Mouse (Mus musculus): ENCODE results near the gene Vcl. TPM values are rescaled to one million over a fixed set of nuclear protein-coding genes. Genes with fewer than 3 reads are reported as not detected.

Vcl gene
- total RNA-seq, 2 experiments from 2014 or later: 20.5 to 26.3 TPM

- peak; percentile 7 to 30 for DNase-seq (ENCODE audit: low spot score in 2 of 2)
- intact Hi-C loops (cut with DNase I): loop anchor here (2.0 to 5.0 kb wide), 2 partner anchors 101 to 190 kb away; no protein-coding TSS in a partner anchor
Observed at GRCm38 (mm10) chr14:20993067-20993691, 64.0 kb downstream of the Vcl start.

GRCm38 (mm10) chr14:20994475-20994874 is 65.3 kb downstream of the Vcl start:
- intact Hi-C loops (cut with DNase I): loop anchor here (5.0 kb wide), 1 partner anchor 102 kb away; no protein-coding TSS in a partner anchor
- no peak for DNase-seq (ENCODE audit: low spot score in 2 of 2)

GRCm38 (mm10) chr14:20995497-20995896 is 66.3 kb downstream of the Vcl start:
- no peak for DNase-seq (ENCODE audit: low spot score in 2 of 2)
- intact Hi-C loops (cut with DNase I): no loop called here

GRCm38 (mm10) chr14:20996361-20996760 is 67.2 kb downstream of the Vcl start:
- intact Hi-C loops (cut with DNase I): no loop called here
- no peak for DNase-seq (ENCODE audit: low spot score in 2 of 2)

GRCm38 (mm10) chr14:20997548-20997947 is 68.3 kb downstream of the Vcl start:
- DNase-seq (ENCODE audit: low spot score in 2 of 2): no peak

DNA sequence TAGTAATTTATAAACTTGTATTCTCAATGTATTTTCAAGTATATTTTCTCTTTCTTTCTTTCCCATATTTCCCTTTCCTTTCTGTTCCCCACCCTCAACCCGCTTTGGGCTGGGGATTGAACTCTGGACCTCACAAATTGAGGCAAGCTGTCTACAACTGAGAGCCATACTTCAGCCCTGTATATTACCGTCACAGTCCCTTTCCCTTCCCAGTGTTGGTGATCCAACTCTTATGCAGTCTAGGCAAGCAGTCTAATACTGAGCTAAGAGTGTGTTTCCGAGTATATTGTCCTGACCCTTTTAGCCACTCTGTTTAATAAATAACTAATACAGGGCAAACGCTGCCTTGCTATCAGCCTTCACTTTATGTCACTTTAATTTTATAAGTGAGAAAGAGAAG is 70.4 kb downstream of the Vcl start:
- intact Hi-C loops (cut with DNase I): no loop called here
- DNase-seq (ENCODE audit: low spot score in 2 of 2): no peak

More at GRCm38 (mm10) chr14:20997548-20997947, 68.3 kb downstream of the Vcl start:
- intact Hi-C loops (cut with DNase I): no loop called here

DNA sequence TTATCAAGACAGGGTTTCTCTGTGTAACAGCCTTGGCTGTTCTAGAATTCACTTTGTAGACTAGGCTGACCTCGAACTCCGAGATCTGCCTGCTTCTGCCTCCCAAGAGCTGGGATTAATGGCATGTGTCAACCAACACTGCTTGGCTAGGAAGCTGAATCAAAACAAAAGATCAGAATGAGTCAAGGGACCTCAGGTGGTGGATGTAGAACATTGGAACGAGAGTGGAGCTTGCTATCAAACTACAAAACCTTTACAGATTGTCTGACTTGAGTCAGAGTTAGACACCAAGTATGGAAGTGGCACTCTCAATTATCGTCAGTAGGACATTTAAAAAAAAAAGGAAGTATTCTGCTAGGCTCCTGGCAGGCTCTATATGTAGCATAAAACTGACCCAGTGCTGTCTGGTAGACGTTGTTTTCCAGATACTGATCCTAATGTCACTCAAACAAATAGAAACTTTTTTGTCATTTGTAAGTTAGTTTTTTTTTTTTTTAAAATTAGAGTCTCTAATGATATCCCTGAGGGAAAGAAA is 84.7 kb downstream of the Vcl start:
- no peak for DNase-seq (ENCODE audit: low spot score in 2 of 2)
- intact Hi-C loops (cut with DNase I): loop anchor here (10.0 kb wide), 1 partner anchor 249 kb away; no protein-coding TSS in a partner anchor

DNA sequence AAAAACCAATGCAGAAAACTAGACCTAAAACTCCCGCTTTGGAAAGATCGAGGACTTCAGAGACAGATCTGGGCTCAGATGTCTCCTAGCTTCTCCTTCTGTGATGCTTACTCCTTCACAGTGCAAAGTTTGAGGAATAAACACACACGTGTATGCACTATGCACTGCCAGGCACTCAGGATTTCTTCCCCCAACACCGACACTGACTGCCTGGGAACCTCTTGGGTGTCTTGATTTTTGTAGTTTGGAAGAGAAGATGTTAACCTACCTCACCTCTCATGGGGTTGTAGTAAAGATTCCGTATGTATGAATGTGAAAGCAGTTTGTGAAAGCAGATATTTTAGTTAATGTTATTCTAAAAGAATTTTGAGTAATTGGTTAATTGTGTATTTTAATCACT is 88.7 kb downstream of the Vcl start:
- DNase-seq (ENCODE audit: low spot score in 2 of 2): no peak
- intact Hi-C loops (cut with DNase I): loop anchor here (10.0 kb wide), 1 partner anchor 253 kb away; no protein-coding TSS in a partner anchor

GRCm38 (mm10) chr14:21018977-21019376 is 89.8 kb downstream of the Vcl start:
- intact Hi-C loops (cut with DNase I): loop anchor here (10.0 kb wide), 1 partner anchor 254 kb away; no protein-coding TSS in a partner anchor
- no peak for DNase-seq (ENCODE audit: low spot score in 2 of 2)

DNA sequence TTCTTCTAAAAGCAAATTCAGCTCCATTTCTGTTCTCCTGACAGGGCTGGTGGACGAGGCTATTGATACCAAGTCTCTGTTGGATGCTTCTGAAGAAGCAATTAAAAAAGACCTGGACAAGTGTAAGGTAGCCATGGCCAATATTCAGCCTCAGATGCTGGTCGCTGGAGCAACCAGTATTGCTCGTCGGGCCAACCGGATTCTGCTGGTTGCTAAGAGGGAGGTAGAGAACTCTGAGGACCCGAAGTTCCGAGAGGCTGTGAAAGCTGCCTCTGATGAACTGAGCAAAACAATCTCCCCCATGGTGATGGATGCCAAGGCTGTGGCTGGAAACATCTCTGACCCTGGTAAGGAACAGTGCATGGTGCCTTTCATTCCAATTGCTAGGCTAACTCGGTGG is 91.2 kb downstream of the Vcl start:
- DNase-seq (ENCODE audit: low spot score in 2 of 2): peak in 1 of 2 experiments; percentile 29
- intact Hi-C loops (cut with DNase I): no loop called here

DNA sequence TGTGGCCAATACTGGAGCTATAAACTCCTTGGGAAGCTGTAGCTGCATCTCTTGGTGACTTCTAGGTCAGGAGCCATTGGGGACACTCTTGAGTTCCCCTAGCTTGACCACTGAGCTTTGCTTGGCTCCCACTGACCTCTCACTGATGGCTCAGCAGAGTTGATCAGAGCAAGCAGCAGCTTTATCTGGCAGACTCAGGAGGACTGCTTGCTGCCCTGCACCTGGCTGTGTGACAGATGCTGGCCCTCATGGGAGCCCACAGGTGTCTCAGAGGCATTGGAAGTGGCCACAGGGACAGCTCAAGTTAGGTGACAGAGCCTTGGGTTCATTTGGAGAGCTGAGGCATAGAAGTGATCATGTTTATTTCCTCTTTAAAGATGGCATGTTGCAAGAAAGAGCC is 98.3 kb downstream of the Vcl start:
- intact Hi-C loops (cut with DNase I): no loop called here

DNA sequence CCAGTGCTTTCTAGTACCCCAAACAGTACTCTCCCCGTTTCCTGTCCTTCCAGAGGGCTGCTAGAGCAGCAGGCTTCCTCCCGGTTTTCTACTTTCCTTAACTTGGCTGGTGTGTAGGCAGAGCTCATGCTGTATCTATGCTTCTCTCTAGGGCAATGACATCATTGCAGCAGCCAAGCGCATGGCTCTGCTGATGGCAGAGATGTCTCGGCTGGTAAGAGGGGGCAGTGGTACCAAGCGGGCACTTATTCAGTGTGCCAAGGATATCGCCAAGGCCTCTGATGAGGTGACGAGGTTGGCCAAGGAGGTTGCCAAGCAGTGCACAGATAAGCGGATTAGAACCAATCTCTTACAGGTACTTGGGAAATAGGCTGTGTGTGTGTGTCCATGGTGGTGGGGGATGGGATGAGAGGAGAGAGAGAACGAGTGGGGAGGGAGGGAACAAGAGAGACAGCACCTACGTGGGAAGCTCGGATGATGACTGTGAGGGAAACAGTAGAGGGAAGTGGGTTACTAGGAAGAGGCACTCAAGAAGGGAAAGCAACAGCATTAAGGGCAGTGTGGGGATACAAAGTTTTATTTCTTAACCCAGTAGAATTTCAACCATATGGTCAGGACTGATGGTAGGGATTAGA is 99.9 kb downstream of the Vcl start:
- intact Hi-C loops (cut with DNase I): no loop called here
- DNase-seq (ENCODE audit: low spot score in 2 of 2): peak; percentile 39 to 58

More for the DNA sequence above, 98.3 kb downstream of the Vcl start:
- no peak for DNase-seq (ENCODE audit: low spot score in 2 of 2)

DNA sequence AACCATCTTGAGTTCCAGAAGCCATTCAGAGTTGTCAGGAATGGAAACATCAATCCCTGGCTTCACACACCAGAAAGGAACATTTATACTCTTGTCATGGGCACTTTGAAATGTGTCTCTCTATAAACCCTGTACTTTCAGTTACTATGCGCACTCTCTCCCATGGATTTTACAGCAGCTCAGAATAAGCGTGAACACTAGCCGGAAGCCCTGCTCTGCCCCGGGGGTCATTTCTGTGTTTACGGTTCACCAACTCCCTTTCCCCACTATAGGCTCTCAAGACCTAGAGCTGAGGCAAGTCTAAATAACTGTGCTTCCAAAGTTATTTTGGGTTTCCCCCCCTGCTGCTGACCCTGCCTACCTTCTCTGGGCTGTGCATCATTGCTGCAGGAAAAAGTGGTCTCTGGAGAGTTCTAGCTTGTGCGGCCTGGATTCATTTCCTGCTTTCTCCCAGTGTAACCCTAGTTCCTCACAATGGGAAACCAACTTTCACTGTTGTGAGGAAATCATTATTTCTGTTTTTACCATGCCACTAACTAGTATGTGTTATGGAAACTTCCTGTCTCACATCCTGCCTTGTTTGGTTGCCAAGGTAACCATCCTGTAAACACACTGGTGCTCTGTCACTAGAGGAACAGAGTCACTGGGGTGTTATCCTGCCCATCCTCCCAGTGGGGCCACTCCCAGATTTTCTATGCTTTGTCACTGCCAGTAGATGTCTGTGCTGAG is 102.7 kb downstream of the Vcl start:
- no peak for DNase-seq (ENCODE audit: low spot score in 2 of 2)
- intact Hi-C loops (cut with DNase I): no loop called here

DNA sequence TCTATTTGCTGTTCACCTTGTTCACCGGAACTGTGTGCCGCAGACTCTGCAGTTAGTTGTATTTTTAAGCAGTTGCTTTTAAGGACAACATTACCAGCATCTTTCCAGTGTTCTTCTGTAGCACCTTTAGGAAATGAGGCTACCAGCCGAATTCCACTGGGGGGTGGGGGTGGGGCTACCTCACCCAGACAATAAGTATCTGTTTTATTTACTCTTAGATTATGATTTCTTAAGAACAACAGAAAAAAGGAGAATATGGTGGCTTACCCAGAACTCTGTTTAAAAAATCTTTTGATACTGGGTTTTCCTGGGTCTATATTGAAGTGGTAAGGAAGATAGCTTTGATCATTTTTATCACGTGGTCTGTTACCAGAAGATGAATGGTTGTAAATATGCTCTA is 105.1 kb downstream of the Vcl start:
- no peak for DNase-seq (ENCODE audit: low spot score in 2 of 2)

DNA sequence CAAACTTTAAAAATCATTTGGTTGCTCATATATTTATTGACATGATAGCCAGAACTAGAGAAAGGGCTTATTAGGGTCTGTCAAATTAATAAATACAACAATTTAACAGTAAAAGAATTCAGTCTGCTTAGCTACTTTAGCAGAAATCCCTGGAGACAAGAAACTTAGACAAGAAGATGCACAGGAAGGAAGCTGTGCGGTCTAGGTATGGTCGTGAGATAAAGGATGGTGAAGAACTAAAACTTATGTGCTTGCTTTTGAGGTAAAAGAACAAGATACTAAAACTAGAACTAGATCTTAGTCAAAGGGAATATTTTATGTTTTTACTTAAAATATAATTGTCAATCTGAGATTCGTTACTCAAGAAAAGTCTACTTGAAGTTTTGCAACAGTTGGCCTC is 105.6 kb downstream of the Vcl start:
- intact Hi-C loops (cut with DNase I): no loop called here
- DNase-seq (ENCODE audit: low spot score in 2 of 2): no peak

More for the DNA sequence above, 105.1 kb downstream of the Vcl start:
- intact Hi-C loops (cut with DNase I): no loop called here

- no peak for DNase-seq (ENCODE audit: low spot score in 2 of 2)
- intact Hi-C loops (cut with DNase I): no loop called here
Observed at GRCm38 (mm10) chr14:21039077-21039476, 109.9 kb downstream of the Vcl start.

DNA sequence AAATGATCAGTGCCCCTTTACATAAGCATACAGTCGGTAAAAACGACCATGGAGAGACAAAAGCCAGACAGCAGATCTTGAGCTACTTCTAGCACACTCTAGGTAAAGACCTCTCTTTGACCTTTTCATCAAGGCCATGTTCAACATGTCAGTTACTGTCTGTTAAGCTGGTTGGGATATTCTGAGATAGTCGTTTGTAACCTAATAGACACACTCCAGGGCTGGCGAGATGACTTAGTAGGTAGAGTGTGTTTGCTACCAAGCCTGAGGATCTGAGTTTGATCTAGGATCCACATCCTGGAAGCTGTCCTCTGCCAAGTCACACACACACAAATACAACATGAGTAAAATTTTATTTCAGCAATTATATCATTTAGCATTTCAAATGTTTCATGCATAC is 110.4 kb downstream of the Vcl start:
- DNase-seq (ENCODE audit: low spot score in 2 of 2): no peak
- intact Hi-C loops (cut with DNase I): no loop called here

GRCm38 (mm10) chr14:21047840-21048239 is 118.6 kb downstream of the Vcl start:
- intact Hi-C loops (cut with DNase I): no loop called here
- DNase-seq (ENCODE audit: low spot score in 2 of 2): no peak

- DNase-seq (ENCODE audit: low spot score in 2 of 2): no peak
- intact Hi-C loops (cut with DNase I): no loop called here
Observed at GRCm38 (mm10) chr14:21048879-21049278, 119.7 kb downstream of the Vcl start.

DNA sequence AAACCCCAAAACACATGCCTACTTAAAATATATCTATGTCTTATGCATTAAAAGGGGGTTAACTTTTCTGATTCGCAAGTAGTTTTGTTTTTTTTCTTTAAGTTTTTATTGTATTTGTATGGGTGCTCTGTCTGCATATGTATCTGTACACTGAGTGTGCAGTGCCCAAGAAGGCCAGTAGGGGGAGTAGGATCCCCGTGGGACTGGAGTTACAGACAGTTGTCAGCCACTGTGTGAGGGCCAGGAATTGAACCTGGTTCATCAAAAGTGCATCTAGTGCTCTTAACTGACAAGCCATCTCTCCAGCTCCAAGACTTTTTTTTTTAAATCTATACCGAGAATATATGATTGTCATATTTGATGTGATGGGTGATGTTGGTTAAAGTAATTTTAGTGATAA is 121.5 kb downstream of the Vcl start:
- no peak for DNase-seq (ENCODE audit: low spot score in 2 of 2)
- intact Hi-C loops (cut with DNase I): loop anchor here (5.0 kb wide), 1 partner anchor 57 kb away; no protein-coding TSS in a partner anchor
